Mouse (Mus musculus) Patski (cell line): ENCODE measurements around the gene 4930524B15Rik. TPM values are rescaled to one million over a fixed set of nuclear protein-coding genes. Genes with fewer than 3 reads are reported as not detected.

Experiments
- ATAC-seq: fragments of 100-300 bp; one replicate; pipeline ENCODE4 v1.8.0; 2021
- CTCF ChIA-PET: fragments of 350-600 bp; sonication (Branson Sonifier 250); formaldehyde crosslinking; loops from one replicate; lab custom pipeline; 2022; ENCODE audit warnings: inconsistent platforms; lab: Charles Lee
- POLR2A ChIA-PET: fragments of 350-600 bp; sonication (Branson Sonifier 250); formaldehyde crosslinking; loops from one replicate; lab custom pipeline; 2022; ENCODE audit warnings: antibody characterized with exemption, inconsistent platforms; lab: Charles Lee
- DNase-seq: peaks from one replicate; pipeline ENCODE4 v3.0.0-alpha.2; 2011; ENCODE audit warnings: low read depth, low spot score
- H3K27me3 ChIP-seq: fragments of 371-371 bp; one replicate; pipeline ENCODE4 v1.5.1; 2021
- CTCF ChIP-seq: fragments of 100-300 bp; IDR thresholded peaks from one replicate; pipeline ENCODE4 v1.5.1; 2021
- in situ Hi-C: fragments of 300-500 bp; cut with MboI; formaldehyde crosslinking; loops from 3 replicates; pipeline ENCODE4 v1.11.1; 2018; ENCODE audit warnings: low pct_unique_long_range_greater_than_20kb, mixed read lengths
- polyA plus RNA-seq: library from polyadenylated mRNA; unstranded; gene quantifications from one replicate; pipeline ENCODE4 v1.2.3, GENCODE M21; 2021

Gene 4930524B15Rik
- polyA plus RNA-seq, 1 experiment from 2014 or later, result not detected

DNA sequence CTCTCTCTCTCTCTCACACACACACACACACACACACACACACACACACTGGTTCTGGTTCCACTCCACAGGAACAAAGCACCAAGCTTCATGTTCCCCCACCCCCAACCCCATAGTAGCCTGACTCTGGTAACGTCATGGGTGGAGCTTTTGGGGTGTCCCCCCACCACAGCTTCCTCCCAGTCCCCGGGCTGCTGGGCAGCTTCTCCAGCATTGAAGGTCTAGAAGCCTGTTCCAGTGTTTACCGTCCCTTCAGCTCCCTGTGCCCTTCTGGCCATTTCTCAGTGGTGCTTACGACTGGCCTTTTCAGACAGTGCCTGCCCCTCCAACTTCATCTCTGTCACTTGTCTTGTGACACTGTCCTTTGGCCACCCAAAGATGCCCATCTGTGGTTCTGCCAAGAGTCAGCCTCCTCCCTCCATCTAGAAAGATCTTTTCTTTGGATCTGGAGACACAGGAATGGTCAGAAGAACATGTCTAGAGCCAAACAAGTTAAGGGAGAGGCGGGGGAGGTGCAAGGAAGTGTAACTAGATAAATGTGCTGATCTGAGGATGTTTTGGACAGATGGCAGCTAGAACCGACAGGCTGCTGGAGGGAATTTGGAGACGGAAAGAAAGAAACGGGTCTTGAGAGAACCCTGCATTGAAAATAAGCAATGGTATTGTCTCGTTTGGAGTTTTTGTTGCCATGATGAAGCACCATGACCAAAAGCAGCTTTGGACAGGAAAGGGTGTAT lies 46.6 kb downstream of the 4930524B15Rik start:
- CTCF ChIA-PET, result no interaction called here
- no peaks in the 10 kb centered on the region for H3K27me3 ChIP-seq
- DNase-seq, result no peak
- no peak for TF ChIP-seq CTCF
- no peak for ATAC-seq
- POLR2A ChIA-PET, result no interaction called here
- in situ Hi-C loops, result no loop called here

DNA sequence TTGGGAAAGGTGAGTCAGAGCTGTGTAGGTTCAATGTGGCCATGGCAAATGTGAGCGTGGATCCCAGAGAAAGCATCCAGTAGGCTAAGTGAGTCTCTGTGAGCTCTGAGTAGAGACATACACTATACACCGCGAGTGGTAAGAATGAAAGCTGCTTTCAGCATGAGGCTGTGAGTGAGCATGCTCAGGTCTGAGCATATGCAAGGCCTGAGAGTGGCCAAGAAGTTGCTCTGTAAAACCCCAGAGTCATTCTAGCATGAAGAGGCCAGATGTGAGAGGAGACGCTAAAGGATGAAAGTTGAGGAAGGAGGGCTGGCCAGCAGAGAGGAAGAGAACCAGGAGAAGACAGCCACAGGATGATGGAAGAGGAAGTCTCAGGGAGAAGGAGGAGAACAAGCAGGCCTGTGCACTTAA lies 47.6 kb downstream of the 4930524B15Rik start:
- no peaks in the 10 kb centered on the region for H3K27me3 ChIP-seq
- POLR2A ChIA-PET, result no interaction called here
- ATAC-seq (no peak), DNase-seq (no peak)
- no peak for TF ChIP-seq CTCF
- CTCF ChIA-PET, result no interaction called here
- in situ Hi-C loops, result no loop called here

DNA sequence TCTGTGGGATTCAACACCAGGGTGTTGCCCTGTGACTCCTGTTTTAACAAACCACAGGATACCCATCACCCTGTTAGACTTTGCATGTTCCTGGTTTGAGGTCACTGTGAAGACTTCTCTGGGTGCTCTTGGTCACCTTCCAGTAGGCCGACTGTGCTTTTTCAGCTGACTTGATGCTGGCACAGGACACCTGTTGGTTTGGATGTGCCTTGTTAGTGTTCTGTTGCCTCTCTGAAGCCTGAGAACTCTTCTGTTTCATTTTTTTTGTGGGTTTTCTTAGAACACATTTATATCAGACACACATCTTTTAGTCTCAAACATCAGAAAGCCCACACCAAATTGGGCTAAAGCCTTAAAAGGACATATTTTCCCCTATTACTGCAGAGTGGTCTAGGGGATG lies 48.2 kb downstream of the 4930524B15Rik start:
- H3K27me3 ChIP-seq, result no peaks in the 10 kb centered on the region
- ATAC-seq, result no peak
- no peak for TF ChIP-seq CTCF
- ChIA-PET CTCF (no interaction called here), POLR2A (no interaction called here)
- DNase-seq, result no peak
- in situ Hi-C loops, result no loop called here

DNA sequence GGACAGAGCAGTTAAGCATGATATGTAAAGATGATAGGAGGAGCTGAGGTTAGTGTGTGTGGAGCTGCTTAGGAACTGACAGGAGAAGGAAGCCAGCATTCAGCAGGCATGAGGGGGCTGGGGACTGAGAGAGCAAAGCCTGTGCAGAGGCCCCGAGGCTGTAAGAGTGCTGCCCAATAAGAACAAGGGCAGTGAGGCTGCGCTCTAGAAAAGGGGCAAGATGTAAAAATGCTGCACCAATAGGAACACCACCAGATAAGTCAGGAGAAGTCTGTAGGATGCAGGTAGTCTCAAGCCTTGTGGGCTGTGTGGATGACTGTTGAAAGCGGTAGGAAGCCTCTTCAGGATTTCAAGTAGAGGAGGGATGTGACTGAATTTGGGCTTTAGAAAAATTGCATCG lies 52.8 kb downstream of the 4930524B15Rik start:
- in situ Hi-C loops, result no loop called here
- CTCF ChIA-PET, result interaction anchor here (1.2 kb wide), 1 partner anchor 164 kb away, joined by 3 read pairs; no protein-coding TSS in a partner anchor
- no peak for TF ChIP-seq CTCF
- no peaks in the 10 kb centered on the region for H3K27me3 ChIP-seq
- POLR2A ChIA-PET, result no interaction called here
- DNase-seq (no peak), ATAC-seq (no peak)

DNA sequence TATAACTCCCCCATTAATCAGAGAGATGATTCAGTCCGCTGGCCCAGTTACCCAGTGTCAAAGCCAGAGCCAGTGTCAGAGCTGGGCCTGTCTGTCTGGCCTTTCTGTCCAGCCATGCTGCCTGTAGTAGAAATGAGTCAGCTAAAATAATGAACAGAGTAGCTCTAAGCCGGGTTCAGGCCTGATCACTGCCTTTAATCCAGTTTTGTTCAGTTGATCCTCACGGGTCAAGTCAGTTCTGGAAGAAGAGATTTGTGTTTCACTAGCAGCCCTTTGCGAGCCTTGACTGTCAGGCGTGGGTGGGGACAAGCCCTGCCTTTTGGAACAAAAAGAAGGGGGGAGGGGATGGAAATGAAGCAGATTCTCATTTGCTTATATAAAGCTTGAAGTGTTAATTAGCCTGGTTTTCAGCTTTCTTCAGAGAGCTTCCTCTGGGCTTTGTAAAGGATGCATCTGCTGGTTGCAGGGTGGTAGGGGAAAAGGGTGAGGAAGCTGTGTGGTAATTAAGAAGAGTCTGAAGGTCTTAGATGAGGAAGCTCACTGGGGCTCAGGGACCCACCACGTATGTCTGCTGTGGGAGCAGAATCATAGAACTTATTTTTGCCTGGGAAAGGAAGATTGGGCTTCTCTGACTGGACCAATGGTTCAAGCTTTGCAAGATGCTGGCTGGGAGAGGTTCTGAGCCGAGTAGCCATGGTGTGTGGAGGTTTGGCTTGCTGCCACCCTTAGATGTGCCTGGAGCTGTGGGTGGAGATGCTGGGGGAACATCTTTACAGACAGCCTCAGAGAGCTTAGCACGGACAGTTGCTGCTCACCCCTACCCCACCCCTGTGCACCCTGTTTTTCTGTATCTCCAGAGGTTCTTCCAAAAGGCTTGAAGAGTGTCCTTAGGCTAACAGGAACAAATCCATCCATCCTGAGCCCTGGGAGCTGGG lies 54.9 kb downstream of the 4930524B15Rik start:
- CTCF ChIA-PET, result no interaction called here
- no peak for TF ChIP-seq CTCF
- in situ Hi-C loops, result no loop called here
- POLR2A ChIA-PET, result no interaction called here
- H3K27me3 ChIP-seq, result no peaks in the 10 kb centered on the region
- peak; percentile 21 for ATAC-seq
- DNase-seq, result peak; percentile 12

DNA sequence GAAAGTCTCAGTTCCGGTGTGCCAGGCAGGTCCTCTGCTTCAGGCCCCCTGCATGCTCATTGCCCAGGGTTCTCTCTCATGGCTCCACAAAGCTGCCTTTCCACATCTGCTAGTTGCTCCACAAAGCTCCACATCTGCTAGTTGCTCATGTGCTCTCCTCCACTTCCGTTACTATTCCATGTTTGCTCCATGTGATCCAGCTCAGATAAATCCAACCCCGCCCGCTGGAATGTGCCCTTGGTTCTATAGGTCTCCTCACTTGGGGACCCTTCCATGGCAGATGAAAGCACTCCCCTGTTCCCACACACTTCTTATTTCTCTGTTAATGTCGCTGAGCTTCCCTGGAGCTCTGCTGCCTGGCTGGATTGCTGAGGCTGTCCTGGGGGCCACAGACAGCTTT lies 61.2 kb downstream of the 4930524B15Rik start:
- no peak for ATAC-seq
- TF ChIP-seq CTCF, result no peak
- no peaks in the 10 kb centered on the region for H3K27me3 ChIP-seq
- ChIA-PET CTCF (no interaction called here), POLR2A (no interaction called here)
- DNase-seq, result no peak
- in situ Hi-C loops, result no loop called here

DNA sequence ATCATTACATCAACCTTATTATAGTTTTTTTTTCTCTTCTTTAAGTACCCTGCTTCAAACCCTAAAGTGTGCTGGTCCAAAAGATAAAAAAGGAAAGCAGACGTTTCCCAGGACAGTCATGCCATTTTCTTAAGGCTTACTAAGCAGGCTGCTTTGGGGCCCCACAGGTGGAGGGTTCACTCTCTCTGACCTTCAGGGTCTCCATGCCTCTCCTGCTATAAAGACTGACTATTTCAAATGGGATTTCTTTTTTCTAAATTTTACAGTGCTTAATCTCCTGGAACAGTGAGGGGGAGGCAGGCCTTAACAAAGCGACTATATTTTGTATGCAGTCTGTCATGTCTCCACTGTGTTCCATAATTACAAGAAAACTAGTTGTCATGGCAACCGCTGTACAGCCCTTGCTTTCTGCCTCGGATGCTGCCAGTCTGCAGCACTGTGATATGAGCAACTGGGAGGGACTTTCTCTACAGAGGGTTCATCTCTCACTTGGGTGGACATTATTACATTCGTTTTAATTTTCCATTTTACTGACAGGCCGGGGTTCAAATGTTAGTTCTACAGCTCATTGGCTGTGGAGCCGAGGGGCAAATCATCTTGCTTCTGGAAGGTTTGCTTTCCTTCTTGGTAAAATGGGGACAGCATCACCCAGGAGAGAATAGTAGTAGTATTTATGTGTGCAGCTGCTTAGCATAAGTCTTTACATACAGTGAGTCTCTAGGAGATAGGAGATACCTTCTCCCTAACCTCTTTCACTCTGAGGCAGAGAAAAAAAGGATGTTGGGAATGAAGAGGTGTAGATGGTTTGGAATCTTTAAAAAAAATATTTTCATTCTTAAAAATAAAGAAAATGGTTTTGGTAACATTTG lies 62.3 kb downstream of the 4930524B15Rik start:
- ChIA-PET POLR2A (no interaction called here), CTCF (no interaction called here)
- in situ Hi-C loops, result no loop called here
- no peak for TF ChIP-seq CTCF
- no peaks in the 10 kb centered on the region for H3K27me3 ChIP-seq
- ATAC-seq (no peak), DNase-seq (no peak)

DNA sequence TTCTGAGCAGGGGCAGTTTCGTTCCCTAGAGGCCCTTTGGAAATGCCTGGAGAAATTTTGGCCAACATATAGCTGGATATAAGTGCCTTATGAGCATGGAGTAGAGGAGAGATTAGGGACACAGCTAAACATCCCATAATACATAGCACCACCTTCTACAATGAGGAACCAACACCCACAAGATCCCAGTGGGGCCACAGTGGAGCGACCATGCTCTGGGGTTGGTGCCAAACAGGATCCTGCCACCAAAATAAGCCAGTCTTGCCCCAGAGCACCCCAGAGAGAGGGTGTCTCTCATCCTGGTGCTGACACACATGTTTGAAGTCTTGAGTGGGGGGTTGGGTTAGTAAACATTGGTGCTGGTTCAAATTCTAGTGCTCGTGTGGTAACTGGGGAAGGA lies 63.2 kb downstream of the 4930524B15Rik start:
- no peak for ATAC-seq
- no peak for DNase-seq
- ChIA-PET POLR2A (no interaction called here), CTCF (no interaction called here)
- in situ Hi-C loops, result no loop called here
- no peaks in the 10 kb centered on the region for H3K27me3 ChIP-seq
- TF ChIP-seq CTCF, result no peak

Other genes with a start within 250 kb of the 4930524B15Rik start
- 35.0 TPM for gene Cpeb4, start 93.4 kb upstream of the 4930524B15Rik start, polyA plus RNA-seq
- gene Nsg2, start 34.9 kb downstream of the 4930524B15Rik start, polyA plus RNA-seq, result not detected
- gene Il9r, start 234.7 kb downstream of the 4930524B15Rik start, polyA plus RNA-seq, result not detected
- 32.0 TPM for gene Snrnp25, start 239.8 kb downstream of the 4930524B15Rik start, polyA plus RNA-seq